Mouse (Mus musculus): ENCODE data around the gene Spns3.

DNA sequence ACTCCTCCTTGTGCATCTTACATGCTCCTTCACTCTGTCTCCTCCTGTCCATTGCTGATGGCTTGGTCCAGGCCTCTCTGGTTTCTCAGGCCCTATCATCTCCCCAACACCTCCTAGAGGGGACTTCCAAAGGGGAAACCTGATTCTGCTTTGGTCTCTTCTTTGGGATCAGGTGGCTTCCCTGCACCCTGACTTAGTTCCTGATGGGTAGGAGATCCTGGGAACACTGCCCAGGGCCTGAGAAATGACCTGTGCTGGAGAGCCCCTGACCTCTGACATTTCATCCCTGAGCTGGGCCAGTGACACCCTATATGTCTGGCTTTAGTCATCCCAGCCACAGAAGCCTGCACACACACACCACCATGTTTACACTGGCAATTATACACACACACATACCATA, 42.7 kb downstream of the Spns3 start:
- TF ChIP-seq CTCF (IDR thresholded peaks at IDR 0.05; ENCODE audit: borderline replicate concordance, control insufficient read depth, extremely low read depth, insufficient read depth, low read length, poor library complexity) (no peak), POLR2A (IDR thresholded peaks at IDR 0.05; ENCODE audit: control insufficient read depth, extremely low read depth, insufficient read depth, low read length, poor library complexity) (no peak)
